Mouse (Mus musculus) liver, embryonic 14.5 days (tissue): ENCODE data around the gene Fgfr2.

ENCODE experiments used
- CTCF ChIP-seq: IDR thresholded peaks from 2 replicates; pipeline ENCODE4 v1.5.1; 2016; ENCODE audit warnings: antibody characterized with exemption, low read depth, control low read depth
- EP300 ChIP-seq: IDR thresholded peaks from 2 replicates; pipeline ENCODE4 v1.6.1; 2016; ENCODE audit warnings: antibody characterized with exemption, low read depth

DNA sequence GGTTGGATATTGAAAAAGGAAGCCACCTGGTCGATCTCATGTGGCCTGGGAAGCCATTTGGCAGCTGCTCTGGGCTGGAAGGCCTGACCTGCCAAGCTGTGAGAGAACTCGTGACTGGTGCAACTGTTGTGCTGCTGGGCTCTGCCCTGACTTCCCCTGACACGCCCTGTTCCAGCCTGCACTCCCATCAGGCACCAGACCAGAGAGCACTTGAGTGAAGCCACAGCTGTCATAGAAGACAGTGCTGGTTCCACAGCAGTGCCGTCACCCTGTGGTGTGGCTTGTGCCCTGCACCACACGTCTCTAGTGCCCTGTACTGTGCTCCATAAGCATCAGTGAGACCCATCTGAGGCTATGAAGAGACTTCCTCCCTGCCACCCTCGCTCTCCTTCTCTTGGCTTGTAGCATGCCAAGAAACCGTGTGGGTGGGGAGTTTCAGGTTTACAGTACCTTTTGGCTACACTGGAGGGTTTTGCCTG is 450.6 kb downstream of the Fgfr2 start:
- TF ChIP-seq CTCF (0 out of 2 replicates have a peak, but pooled peaks have one; percentile 6), EP300 (no peak)
